Mouse (Mus musculus): ENCODE measurements around the gene Cdk5r2.
"Not testable (repeated sequence)": the region's sequence is repeated elsewhere in the genome, so short reads cannot be mapped to it uniquely, and the experiment has no call there.

The Cdk5r2 gene

GRCm38 (mm10) chr1:74854306-74855056, at the start of gene Cdk5r2:
Gene Cdk5r2 (plus strand): TSS chr1:74854934.
- DNase-seq (ENCODE audit: low spot score), result peak; percentile 53

- DNase-seq (ENCODE audit: low spot score), result no peak
These were observed 49.3 kb upstream of the Cdk5r2 start for GRCm38 (mm10) chr1:74805340-74805835.

- DNase-seq (ENCODE audit: low spot score), result no peak
These were observed 48.9 kb upstream of the Cdk5r2 start for GRCm38 (mm10) chr1:74805843-74806242.

- DNase-seq (ENCODE audit: low spot score), result no peak
These were observed 48.1 kb upstream of the Cdk5r2 start for GRCm38 (mm10) chr1:74806360-74807311.

GRCm38 (mm10) chr1:74807551-74808071, 47.1 kb upstream of the Cdk5r2 start:
- no peak for DNase-seq (ENCODE audit: low spot score)

GRCm38 (mm10) chr1:74808078-74808477, 46.7 kb upstream of the Cdk5r2 start:
- peak; percentile 64 for DNase-seq (ENCODE audit: low spot score)

- no peak for DNase-seq (ENCODE audit: low spot score)
These were observed 45.7 kb upstream of the Cdk5r2 start for GRCm38 (mm10) chr1:74809007-74809406.

- no peak for DNase-seq (ENCODE audit: low spot score)
These were observed 39.6 kb upstream of the Cdk5r2 start for GRCm38 (mm10) chr1:74814931-74815647.

GRCm38 (mm10) chr1:74815965-74816364, 38.8 kb upstream of the Cdk5r2 start:
- not testable (repeated sequence) for DNase-seq (ENCODE audit: low spot score)

GRCm38 (mm10) chr1:74816612-74817199, 38.0 kb upstream of the Cdk5r2 start:
- peak; percentile 77 for DNase-seq (ENCODE audit: low spot score)

- DNase-seq (ENCODE audit: low spot score), result no peak
These were observed 37.5 kb upstream of the Cdk5r2 start for GRCm38 (mm10) chr1:74817219-74817618.

- DNase-seq (ENCODE audit: low spot score), result no peak
These were observed 36.2 kb upstream of the Cdk5r2 start for GRCm38 (mm10) chr1:74818509-74818908.

GRCm38 (mm10) chr1:74823598-74823997, 31.1 kb upstream of the Cdk5r2 start:
- not testable (repeated sequence) for DNase-seq (ENCODE audit: low spot score)

GRCm38 (mm10) chr1:74824518-74825302, 30.0 kb upstream of the Cdk5r2 start:
- DNase-seq (ENCODE audit: low spot score), result no peak

- DNase-seq (ENCODE audit: low spot score), result no peak
These were observed 24.7 kb upstream of the Cdk5r2 start for GRCm38 (mm10) chr1:74830061-74830460.

- no peak for DNase-seq (ENCODE audit: low spot score)
These were observed 21.5 kb upstream of the Cdk5r2 start for GRCm38 (mm10) chr1:74833255-74833654.

- no peak for DNase-seq (ENCODE audit: low spot score)
These were observed 11.6 kb upstream of the Cdk5r2 start for GRCm38 (mm10) chr1:74843090-74843489.

- DNase-seq (ENCODE audit: low spot score), result no peak
These were observed 8.4 kb upstream of the Cdk5r2 start for GRCm38 (mm10) chr1:74846341-74846740.

- DNase-seq (ENCODE audit: low spot score), result no peak
These were observed 5.8 kb upstream of the Cdk5r2 start for GRCm38 (mm10) chr1:74848946-74849345.

- DNase-seq (ENCODE audit: low spot score), result no peak
These were observed 4.5 kb upstream of the Cdk5r2 start for GRCm38 (mm10) chr1:74850251-74850650.

All from c-Kit-positive CD71-positive TER-119-positive erythroid progenitor cells, embryonic 14.5 days (primary cell).